Mouse (Mus musculus): Measurements from ENCODE around the gene Gm14399.
"Not testable (repeated sequence)": the region's sequence is repeated elsewhere in the genome, so short reads cannot be mapped to it uniquely, and the experiment has no call there.

The Gm14399 gene

DNA sequence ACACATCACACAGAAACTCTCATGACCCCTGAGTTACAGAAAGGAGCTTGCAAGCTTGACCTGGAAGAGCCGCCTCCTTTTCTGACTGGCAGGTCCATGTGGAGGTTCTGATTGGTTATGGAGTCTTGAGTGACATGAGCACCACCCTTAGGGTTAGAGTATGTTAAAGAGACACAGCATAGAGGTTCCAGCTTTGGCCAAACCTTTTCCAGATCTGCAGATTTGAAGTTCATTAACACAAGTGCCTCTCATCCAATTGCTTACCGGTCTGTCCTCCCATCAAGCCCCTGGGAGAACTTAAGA, at the start of gene Gm14399:
TSS of gene Gm14399 (minus strand) at position 20 of the 303 bp plus-strand sequence.
- DNase-seq (ENCODE audit: low read depth, low spot score), result not testable (repeated sequence)

- DNase-seq (ENCODE audit: low read depth, low spot score), result not testable (repeated sequence)
Observed at GRCm38 (mm10) chr2:175179008-175179407, 37.2 kb upstream of the Gm14399 start.

DNA sequence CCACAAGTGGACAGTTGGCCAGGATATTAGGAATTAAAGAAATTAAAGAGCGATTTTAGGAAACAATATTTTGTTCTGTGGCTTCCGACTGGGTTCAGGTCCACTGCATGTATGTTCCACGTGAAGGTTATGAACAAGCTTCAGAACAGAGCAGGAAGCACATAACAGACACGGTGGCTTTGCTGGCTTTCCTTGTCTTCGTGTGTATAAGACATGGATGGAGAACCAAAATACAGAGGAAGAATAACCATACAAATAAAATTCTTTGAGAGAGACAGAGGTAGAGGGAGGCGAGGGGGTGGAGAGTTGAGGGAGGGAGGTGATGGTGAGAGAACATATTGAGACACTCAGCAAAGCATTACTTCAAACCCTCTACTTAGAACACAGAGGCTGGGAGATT, 34.5 kb upstream of the Gm14399 start:
- DNase-seq (ENCODE audit: low read depth, low spot score), result no peak

DNA sequence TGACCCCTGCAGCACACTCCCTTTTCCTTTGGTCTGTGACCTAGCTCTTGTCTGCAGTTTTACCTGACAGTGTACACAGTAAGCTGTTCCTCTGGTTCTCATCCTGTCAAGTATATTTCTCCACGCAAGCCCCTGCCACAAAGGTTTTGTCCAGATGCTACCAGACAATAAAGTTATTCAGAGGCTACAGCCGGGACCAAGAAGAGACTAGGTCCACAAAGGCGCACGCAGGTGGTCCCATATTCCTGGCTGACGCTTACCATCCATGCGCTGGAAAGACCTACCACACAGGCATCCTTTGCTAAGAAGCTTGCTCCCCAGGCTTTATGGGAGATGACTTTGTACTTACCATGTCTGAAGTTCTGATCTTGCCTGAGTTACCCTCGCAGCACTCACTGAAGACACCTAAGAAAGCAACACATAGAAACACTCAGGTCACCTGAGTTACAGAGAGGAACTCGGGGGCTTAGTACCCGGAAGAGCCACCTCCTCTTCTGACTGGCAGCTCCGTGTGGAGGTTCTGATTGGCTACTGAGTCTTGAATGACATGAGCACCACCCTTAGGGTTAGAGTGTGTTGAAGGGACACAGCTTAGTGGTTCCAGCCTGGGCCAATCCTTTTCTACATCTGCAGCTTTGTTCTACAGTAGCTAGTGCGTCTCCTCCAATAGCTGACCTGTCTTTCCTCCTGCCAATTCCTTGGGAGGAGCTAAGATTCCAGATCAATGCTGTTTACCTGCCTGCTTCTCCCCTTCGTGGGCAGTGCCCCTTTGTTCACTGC, 33.8 kb upstream of the Gm14399 start, which contains the start of gene Gm14443:
TSS of gene Gm14443 (minus strand) at position 471 of the 780 bp plus-strand sequence.
- peak; percentile 82 for DNase-seq (ENCODE audit: low read depth, low spot score)

DNA sequence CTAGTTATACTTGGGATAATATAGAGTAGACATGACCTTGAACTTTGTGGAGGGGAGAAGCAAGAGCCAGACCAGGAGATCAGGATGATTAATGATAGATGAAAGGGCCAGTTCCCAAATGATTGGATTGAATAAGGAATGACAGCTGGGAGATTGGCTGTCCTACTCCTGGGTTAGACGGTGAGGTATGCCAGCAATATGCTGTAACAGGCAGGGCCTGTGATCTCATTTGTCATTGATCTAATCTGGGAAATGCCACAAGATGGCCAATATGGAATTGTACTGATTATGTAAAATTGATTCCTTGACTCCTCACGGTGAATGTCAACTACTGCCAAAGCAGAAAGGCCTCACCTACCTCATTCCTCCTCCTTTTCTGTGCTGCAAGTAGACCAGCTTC, 32.2 kb upstream of the Gm14399 start:
- not testable (repeated sequence) for DNase-seq (ENCODE audit: low read depth, low spot score)

DNA sequence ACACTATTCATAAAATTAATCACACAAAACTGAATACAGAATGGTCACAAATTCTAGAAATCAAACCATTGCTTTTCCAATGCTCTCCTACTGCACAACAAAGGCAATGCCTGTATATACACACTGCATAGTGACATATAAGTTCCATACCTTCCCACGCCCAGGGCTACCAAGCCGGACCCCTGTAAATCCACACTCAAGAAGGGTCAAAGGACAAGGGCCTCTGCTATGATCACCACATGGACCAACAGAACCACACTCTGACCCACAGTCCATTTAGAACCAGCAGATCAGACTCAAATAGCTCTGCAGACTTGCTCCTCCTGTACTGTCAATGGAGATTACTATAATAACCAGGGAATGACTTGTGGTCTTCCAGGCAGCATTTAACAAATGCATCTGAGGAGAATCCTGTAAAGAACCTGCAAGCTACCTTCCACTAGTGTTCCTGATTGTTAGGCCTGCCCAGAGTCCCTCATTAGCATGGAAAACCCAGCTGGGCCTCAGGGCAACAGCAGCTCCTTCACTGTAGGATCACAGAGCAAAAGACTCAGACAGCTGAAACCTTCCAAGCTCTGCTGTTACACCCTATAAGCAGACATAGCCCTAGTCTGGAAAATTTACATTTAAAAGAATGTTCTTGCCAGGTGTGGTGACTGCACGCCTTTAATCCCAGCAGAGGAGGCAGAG, 31.2 kb upstream of the Gm14399 start:
- DNase-seq (ENCODE audit: low read depth, low spot score), result not testable (repeated sequence)

- no peak for DNase-seq (ENCODE audit: low read depth, low spot score)
Observed at GRCm38 (mm10) chr2:175172123-175172522, 30.3 kb upstream of the Gm14399 start.

DNA sequence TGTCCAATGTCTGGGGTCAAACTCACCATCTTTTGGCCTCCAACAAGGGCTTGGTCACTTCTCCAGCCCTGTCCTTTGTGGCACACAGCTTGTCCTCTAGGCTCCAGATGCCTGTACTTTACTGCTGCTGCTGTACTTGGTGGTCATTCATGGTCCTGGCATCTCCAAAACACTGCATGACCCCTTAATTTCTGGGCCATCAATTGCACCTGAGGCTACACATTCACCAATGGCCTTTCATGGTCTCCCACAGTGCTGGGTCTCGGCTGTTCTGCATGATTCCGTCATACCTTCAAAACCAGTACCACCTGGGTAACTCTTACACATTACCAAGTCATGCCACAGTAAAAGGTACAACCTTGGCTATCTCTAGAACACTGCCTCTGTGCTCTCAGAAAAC, 25.1 kb upstream of the Gm14399 start:
- not testable (repeated sequence) for DNase-seq (ENCODE audit: low read depth, low spot score)

- DNase-seq (ENCODE audit: low read depth, low spot score), result not testable (repeated sequence)
Observed at GRCm38 (mm10) chr2:175165110-175165509, 23.3 kb upstream of the Gm14399 start.

DNA sequence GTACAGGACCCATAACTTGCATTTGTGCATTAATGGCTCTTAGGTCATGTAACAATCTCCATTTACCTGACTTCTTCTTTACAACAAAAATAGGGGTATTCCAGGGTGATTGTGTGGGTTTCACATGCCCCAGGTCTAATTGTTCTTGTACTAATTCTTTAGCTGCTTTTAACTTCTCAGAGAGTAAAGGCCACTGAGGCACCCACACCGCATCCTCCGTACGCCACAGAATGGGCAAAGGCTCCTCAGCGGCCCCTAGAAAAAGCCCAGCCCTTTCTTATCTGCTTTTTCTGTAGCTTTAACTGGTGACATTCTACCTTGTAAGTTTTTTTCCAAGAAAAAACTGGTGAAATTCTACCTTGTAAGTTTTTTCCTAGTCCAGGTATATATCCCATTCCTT, 19.6 kb upstream of the Gm14399 start:
- DNase-seq (ENCODE audit: low read depth, low spot score), result not testable (repeated sequence)

DNA sequence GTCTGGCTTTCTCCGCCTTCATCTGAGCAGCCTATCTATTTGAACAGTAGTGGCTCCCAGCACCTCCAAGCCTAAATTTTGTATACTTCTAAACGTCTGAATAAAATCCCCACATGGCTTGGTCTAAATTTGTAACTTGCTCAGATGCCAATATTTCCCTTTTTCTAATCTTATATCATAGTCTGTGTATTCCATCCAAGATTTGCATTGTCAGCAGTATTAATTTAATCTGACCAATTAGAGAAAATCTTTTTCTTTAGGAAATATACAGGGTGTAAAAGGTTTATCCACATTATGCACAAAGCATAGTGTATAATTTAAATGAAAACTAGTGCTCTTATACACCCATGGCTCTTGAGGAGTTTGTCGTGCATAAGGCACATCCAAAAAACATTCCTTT, 16.8 kb upstream of the Gm14399 start:
- DNase-seq (ENCODE audit: low read depth, low spot score), result no peak

- DNase-seq (ENCODE audit: low read depth, low spot score), result no peak
Observed at GRCm38 (mm10) chr2:175156696-175157095, 14.9 kb upstream of the Gm14399 start.

- DNase-seq (ENCODE audit: low read depth, low spot score), result not testable (repeated sequence)
Observed at GRCm38 (mm10) chr2:175141118-175141992, 457 bp downstream of the Gm14399 start.

DNA sequence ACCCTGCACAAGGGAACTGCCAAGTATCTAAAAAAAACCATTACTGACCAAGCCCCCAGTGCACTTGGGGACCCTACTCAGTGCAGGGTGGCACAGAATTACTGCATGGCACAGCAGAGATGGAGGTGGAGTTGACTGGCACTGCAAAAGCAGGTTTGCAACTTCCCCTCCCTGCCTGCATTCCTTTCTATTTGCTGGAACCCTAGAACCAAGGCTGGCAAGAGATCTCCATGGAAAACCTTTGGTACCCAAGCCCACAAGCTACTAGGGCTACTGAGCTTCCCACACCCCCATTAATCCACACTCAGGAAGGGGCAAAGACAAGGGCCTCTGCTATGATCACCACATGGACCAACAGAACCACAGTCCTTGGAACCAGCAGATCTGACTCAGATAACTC, 1.2 kb downstream of the Gm14399 start:
- DNase-seq (ENCODE audit: low read depth, low spot score), result not testable (repeated sequence)

Measured in WW6 (cell line).